Mouse (Mus musculus): ENCODE results near the gene Stxbp5.
A peak's percentile ranks its signal among the peaks of the same experiment; 100 is the strongest.

GRCm38 (mm10) chr10:9790947-9791346 lies 109.9 kb downstream of the Stxbp5 start:
- TF ChIP-seq RAD21 (IDR thresholded peaks at IDR 0.05; ENCODE audit: low read depth, low read length) (peak; percentile 29), POLR2AphosphoS2 (IDR thresholded peaks at IDR 0.05; ENCODE audit: low read length) (no peak), MAX (IDR thresholded peaks at IDR 0.05; ENCODE audit: low read length) (no peak), SIN3A (IDR thresholded peaks at IDR 0.05; ENCODE audit: low read length) (no peak), EP300 (IDR thresholded peaks at IDR 0.05; ENCODE audit: low read depth in 1 of 2, low read length in 2 of 2) (no peak), CTCF (IDR thresholded peaks at IDR 0.05 in 2 of 3, conservative IDR thresholded peaks at IDR 0.05 in 1 of 3; ENCODE audit: control insufficient read depth in 1 of 3, insufficient read depth in 1 of 3, low read depth in 2 of 3, low read length in 3 of 3, poor library complexity in 1 of 3, severe bottlenecking in 1 of 3) (peak in 2 of 3 experiments; percentile 16 to 40; a peak in 2 of 6 replicates), MYC (IDR thresholded peaks at IDR 0.05; ENCODE audit: low read depth, low read length) (no peak), POLR2A (IDR thresholded peaks at IDR 0.05; ENCODE audit: control insufficient read depth in 1 of 2, insufficient read depth in 1 of 2, low read depth in 1 of 2, low read length in 2 of 2, poor library complexity in 1 of 2) (no peak), JUND (IDR thresholded peaks at IDR 0.05; ENCODE audit: low read depth, low read length) (no peak)

Data from MEL (cell line).